Mouse (Mus musculus) CH12.LX (cell line): ENCODE data around the gene Isyna1. TPM values are rescaled to one million over a fixed set of nuclear protein-coding genes. Genes with fewer than 3 reads are reported as not detected.

Source experiments
- DNase-seq: peaks from one replicate; pipeline ENCODE4 v3.0.0-alpha.2; 2013; ENCODE audit errors: extremely low read depth
- H3K27ac ChIP-seq: 2 replicates; pipeline ENCODE4 v1.5.1; 2012; ENCODE audit warnings: low read depth, mild to moderate bottlenecking, control low read depth, moderate library complexity; ENCODE audit not compliant: insufficient read depth
- H3K27me3 ChIP-seq: replicated peaks from 2 replicates; pipeline ENCODE3; 2012; ENCODE audit warnings: inconsistent platforms
- H3K36me3 ChIP-seq, 2 experiments: replicated peaks in 1 of 2; 2 replicates each; pipeline versions ENCODE3 to v1.6.1; 2012; ENCODE audit warnings: inconsistent platforms in 1 of 2, low read length in 1 of 2, mild to moderate bottlenecking in 1 of 2, mixed read lengths in 1 of 2, moderate library complexity in 1 of 2; ENCODE audit not compliant: control insufficient read depth in 1 of 2, insufficient read depth in 1 of 2
- H3K4me1 ChIP-seq, 2 experiments: 2 replicates each; pipeline ENCODE4 v1.6.1; 2012; ENCODE audit warnings: inconsistent platforms in 1 of 2, moderate library complexity in 1 of 2; ENCODE audit not compliant: insufficient read depth in 2 of 2, control insufficient read depth in 1 of 2
- H3K4me2 ChIP-seq: 2 replicates; pipeline ENCODE4 v1.6.1; 2012; ENCODE audit warnings: low read depth, mild to moderate bottlenecking, control low read depth; ENCODE audit not compliant: poor library complexity, insufficient read depth, severe bottlenecking
- H3K4me3 ChIP-seq, 3 experiments: fragments of 150-350 bp in 1 of 3; sonication (generic) in 1 of 3; replicated peaks in 1 of 3; 2 replicates each; pipeline versions ENCODE3 to v1.5.1; 2011 to 2012; ENCODE audit warnings: low read depth in 2 of 3, low read length in 2 of 3, mild to moderate bottlenecking in 2 of 3, moderate library complexity in 2 of 3, control low read depth in 1 of 3, improper control_type of control experiment in 1 of 3, inconsistent platforms in 1 of 3, mixed read lengths in 1 of 3; ENCODE audit not compliant: poor library complexity in 1 of 3
- H3K79me2 ChIP-seq: replicated peaks from 2 replicates; pipeline ENCODE4 v1.6.1; 2012; ENCODE audit warnings: mild to moderate bottlenecking, moderate library complexity; ENCODE audit not compliant: control insufficient read depth, poor library complexity, insufficient read depth, severe bottlenecking; ENCODE audit errors: extremely low read depth
- H3K9ac ChIP-seq: 2 replicates; pipeline ENCODE4 v1.6.1; 2012; ENCODE audit warnings: low read depth, mild to moderate bottlenecking, control low read depth, moderate library complexity; ENCODE audit not compliant: insufficient read depth
- H3K9me3 ChIP-seq: replicated peaks from 2 replicates; pipeline ENCODE3; 2012; ENCODE audit warnings: low read length, inconsistent platforms, mixed read lengths
- BHLHE40 ChIP-seq: IDR thresholded peaks from 2 replicates; pipeline ENCODE4 v1.6.1; 2011; ENCODE audit warnings: mild to moderate bottlenecking, low read depth, low read length, improper control_type of control experiment
- CHD1 ChIP-seq: IDR thresholded peaks from 2 replicates; pipeline ENCODE4 v1.6.1; 2012; ENCODE audit warnings: low read depth, low read length, improper control_type of control experiment, inconsistent platforms
- CHD2 ChIP-seq: IDR thresholded peaks from 2 replicates; pipeline ENCODE4 v1.6.1; 2011; ENCODE audit warnings: low read length, improper control_type of control experiment
- CTCF ChIP-seq, 2 experiments: IDR thresholded peaks in 1 of 2; conservative IDR thresholded peaks in 1 of 2; 2 replicates each; pipeline ENCODE4 v1.5.1; 2011 to 2012; ENCODE audit warnings: low read depth in 2 of 2, low read length in 2 of 2, improper control_type of control experiment in 1 of 2, inconsistent platforms in 1 of 2, mild to moderate bottlenecking in 1 of 2, moderate library complexity in 1 of 2
- E2F4 ChIP-seq: IDR thresholded peaks from 2 replicates; pipeline ENCODE4 v1.6.1; 2011; ENCODE audit warnings: low read depth, low read length, improper control_type of control experiment; ENCODE audit not compliant: insufficient replicate concordance
- ELF1 ChIP-seq: IDR thresholded peaks from 2 replicates; pipeline ENCODE4 v1.6.1; 2014; ENCODE audit warnings: low read depth, mild to moderate bottlenecking, inconsistent platforms, low read length, improper control_type of control experiment
- EP300 ChIP-seq: IDR thresholded peaks from 2 replicates; pipeline ENCODE4 v1.6.1; 2011; ENCODE audit warnings: low read length, improper control_type of control experiment
- ETS1 ChIP-seq: conservative IDR thresholded peaks from 2 replicates; pipeline ENCODE4 v1.6.1; 2012; ENCODE audit warnings: low read depth, mild to moderate bottlenecking, inconsistent platforms, low read length, improper control_type of control experiment, moderate library complexity
- GABPA ChIP-seq: IDR thresholded peaks from 2 replicates; pipeline ENCODE4 v1.6.1; 2012; ENCODE audit warnings: low read depth, low read length, improper control_type of control experiment, inconsistent platforms; ENCODE audit not compliant: insufficient replicate concordance
- HCFC1 ChIP-seq: IDR thresholded peaks from 2 replicates; pipeline ENCODE4 v1.6.1; 2012; ENCODE audit warnings: low read depth, mild to moderate bottlenecking, inconsistent platforms, low read length, improper control_type of control experiment
- IRF4 ChIP-seq: IDR thresholded peaks from 2 replicates; pipeline ENCODE4 v1.6.1; 2014; ENCODE audit warnings: low read depth, mild to moderate bottlenecking, inconsistent platforms, low read length, improper control_type of control experiment
- JUN ChIP-seq: IDR thresholded peaks from 2 replicates; pipeline ENCODE4 v1.6.1; 2011; ENCODE audit warnings: low read depth, mild to moderate bottlenecking, low read length, improper control_type of control experiment, moderate library complexity; ENCODE audit not compliant: insufficient read depth
- JUND ChIP-seq: conservative IDR thresholded peaks from 2 replicates; pipeline ENCODE4 v1.6.1; 2011; ENCODE audit warnings: low read depth, low read length, improper control_type of control experiment
- KAT2A ChIP-seq: IDR thresholded peaks from 2 replicates; pipeline ENCODE4 v1.6.1; 2012; ENCODE audit warnings: low read length, improper control_type of control experiment, inconsistent platforms; ENCODE audit not compliant: insufficient replicate concordance
- MAFK ChIP-seq: IDR thresholded peaks from 2 replicates; pipeline ENCODE4 v1.6.1; 2011; ENCODE audit warnings: low read length, improper control_type of control experiment; ENCODE audit not compliant: insufficient replicate concordance
- MAX ChIP-seq: IDR thresholded peaks from 2 replicates; pipeline ENCODE4 v1.6.1; 2011; ENCODE audit warnings: low read length, improper control_type of control experiment
- MAZ ChIP-seq: IDR thresholded peaks from 2 replicates; pipeline ENCODE4 v1.6.1; 2012; ENCODE audit warnings: low read depth, mild to moderate bottlenecking, inconsistent platforms, low read length, improper control_type of control experiment, moderate library complexity
- MEF2A ChIP-seq: IDR thresholded peaks from 2 replicates; pipeline ENCODE4 v1.6.1; 2014; ENCODE audit warnings: low read depth, mild to moderate bottlenecking, inconsistent platforms, low read length, improper control_type of control experiment, borderline replicate concordance
- MXI1 ChIP-seq: IDR thresholded peaks from 2 replicates; pipeline ENCODE4 v1.6.1; 2011; ENCODE audit warnings: mild to moderate bottlenecking, low read depth, low read length, improper control_type of control experiment
- MYC ChIP-seq: IDR thresholded peaks from 2 replicates; pipeline ENCODE4 v1.6.1; 2011; ENCODE audit warnings: low read depth, mild to moderate bottlenecking, improper control_type of control experiment, low read length
- NELFE ChIP-seq: IDR thresholded peaks from 2 replicates; pipeline ENCODE4 v1.6.1; 2011; ENCODE audit warnings: low read depth, low read length, improper control_type of control experiment
- NRF1 ChIP-seq: IDR thresholded peaks from 2 replicates; pipeline ENCODE4 v1.6.1; 2014; ENCODE audit warnings: low read depth, mild to moderate bottlenecking, inconsistent platforms, low read length, improper control_type of control experiment, moderate library complexity
- PAX5 ChIP-seq: IDR thresholded peaks from 2 replicates; pipeline ENCODE4 v1.6.1; 2012; ENCODE audit warnings: low read length, inconsistent platforms, mixed read lengths
- POLR2A ChIP-seq: IDR thresholded peaks from 2 replicates; pipeline ENCODE4 v1.6.1; 2011; ENCODE audit warnings: low read depth, mild to moderate bottlenecking, improper control_type of control experiment, low read length
- POLR2AphosphoS2 ChIP-seq: IDR thresholded peaks from 2 replicates; pipeline ENCODE4 v1.6.1; 2011; ENCODE audit warnings: low read depth, low read length, improper control_type of control experiment
- RAD21 ChIP-seq: IDR thresholded peaks from 2 replicates; pipeline ENCODE4 v1.6.1; 2011; ENCODE audit warnings: low read depth, mild to moderate bottlenecking, low read length, improper control_type of control experiment, moderate library complexity
- RCOR1 ChIP-seq: conservative IDR thresholded peaks from 2 replicates; pipeline ENCODE4 v1.6.1; 2012; ENCODE audit warnings: low read depth, mild to moderate bottlenecking, inconsistent platforms, low read length, improper control_type of control experiment
- SIN3A ChIP-seq: IDR thresholded peaks from 2 replicates; pipeline ENCODE4 v1.6.1; 2012; ENCODE audit warnings: low read length, improper control_type of control experiment, inconsistent platforms
- SMC3 ChIP-seq: IDR thresholded peaks from 2 replicates; pipeline ENCODE4 v1.6.1; 2011; ENCODE audit warnings: low read depth, low read length, improper control_type of control experiment
- TBP ChIP-seq: conservative IDR thresholded peaks from 2 replicates; pipeline ENCODE4 v1.6.1; 2011; ENCODE audit warnings: low read depth, low read length, improper control_type of control experiment
- TCF12 ChIP-seq: IDR thresholded peaks from 2 replicates; pipeline ENCODE4 v1.6.1; 2014; ENCODE audit warnings: low read depth, mild to moderate bottlenecking, inconsistent platforms, low read length, improper control_type of control experiment
- UBTF ChIP-seq: IDR thresholded peaks from 2 replicates; pipeline ENCODE4 v1.6.1; 2012; ENCODE audit warnings: low read depth, mild to moderate bottlenecking, inconsistent platforms, low read length, improper control_type of control experiment, moderate library complexity
- USF1 ChIP-seq: IDR thresholded peaks from 2 replicates; pipeline ENCODE4 v1.6.1; 2014; ENCODE audit warnings: low read depth, mild to moderate bottlenecking, inconsistent platforms, low read length, improper control_type of control experiment
- USF2 ChIP-seq: conservative IDR thresholded peaks from 2 replicates; pipeline ENCODE4 v1.6.1; 2011; ENCODE audit warnings: low read depth, low read length, improper control_type of control experiment
- ZC3H11A ChIP-seq: IDR thresholded peaks from 2 replicates; pipeline ENCODE4 v1.6.1; 2012; ENCODE audit warnings: low read depth, mild to moderate bottlenecking, inconsistent platforms, low read length, improper control_type of control experiment
- ZKSCAN1 ChIP-seq: IDR thresholded peaks from 2 replicates; pipeline ENCODE4 v1.6.1; 2012; ENCODE audit warnings: low read depth, inconsistent platforms, low read length, improper control_type of control experiment, borderline replicate concordance
- ZMIZ1 ChIP-seq: IDR thresholded peaks from 2 replicates; pipeline ENCODE4 v1.6.1; 2012; ENCODE audit warnings: low read depth, mild to moderate bottlenecking, inconsistent platforms, low read length, improper control_type of control experiment
- ZNF384 ChIP-seq: IDR thresholded peaks from 2 replicates; pipeline ENCODE4 v1.6.1; 2012; ENCODE audit warnings: low read depth, low read length, improper control_type of control experiment, inconsistent platforms
- dilution Hi-C: fragments of 300-500 bp; cut with MboI; formaldehyde crosslinking; loops from 2 replicates; pipeline ENCODE4 v1.14.3; 2020; ENCODE audit warnings: low sequenced_read_pairs; ENCODE audit not compliant: extremely low pct_unique_long_range_greater_than_20kb, extremely low pct_ligation_motif_present
- in situ Hi-C: fragments of 300-500 bp; cut with MboI; formaldehyde crosslinking; loops from 3 replicates; pipeline ENCODE4 v1.14.3; 2019; ENCODE audit warnings: low sequenced_read_pairs, low pct_ligation_motif_present, low pct_unique_long_range_greater_than_20kb, mixed read lengths
- polyA plus RNA-seq: library from polyadenylated mRNA; unstranded; fragments of >175 nt; gene quantifications from 2 replicates; pipeline ENCODE4 v1.2.1, GENCODE M21; 2012; ENCODE audit warnings: low read depth; ENCODE audit not compliant: insufficient read length
- total RNA-seq, 2 experiments: library from RNA; depleted of rRNA; stranded (reverse); fragments of 300-350 nt in 1 of 2; fragments of >200 nt in 1 of 2; gene quantifications; 2 replicates each; pipeline ENCODE4 v1.2.3; 2012 to 2014

The Isyna1 gene
- total and polyA plus RNA-seq, 3 experiments: 99.9 to 163 (median 141) TPM

DNA sequence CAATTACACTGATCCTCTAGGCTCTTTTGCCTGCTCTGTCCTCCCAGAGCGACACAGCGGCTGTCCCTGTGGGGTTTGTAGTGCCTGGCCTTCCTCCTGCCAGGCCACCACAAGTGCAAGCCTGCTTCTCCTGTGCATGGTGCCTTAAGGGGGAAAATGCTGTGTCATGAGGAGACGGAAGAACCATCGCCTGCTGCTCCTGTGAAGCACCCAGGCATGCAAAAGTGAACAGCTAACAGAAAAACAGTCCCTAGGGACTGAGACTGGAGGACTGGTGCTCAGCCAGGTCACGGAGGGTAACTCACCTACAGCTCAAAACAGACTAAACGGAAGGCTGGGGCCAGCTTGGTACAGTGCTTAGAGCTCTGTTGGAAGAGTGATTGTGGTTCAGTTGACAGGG, 41.4 kb downstream of the Isyna1 start:
- TF ChIP-seq POLR2AphosphoS2 (no peak), ZKSCAN1 (no peak), HCFC1 (peak; percentile 56), SIN3A (peak; percentile 84), USF2 (no peak), IRF4 (peak; percentile 77), TBP (no peak; the same call in 1 of the 2 replicates), JUN (peak; percentile 36; the same call in 1 of the 2 replicates), E2F4 (no peak), MAZ (0 out of 2 replicates have a peak, but pooled peaks have one; percentile 60), CTCF (conservative IDR thresholded peaks at IDR 0.05 in 1 of 2, IDR thresholded peaks at IDR 0.05 in 1 of 2; ENCODE audit: low read depth in 2 of 2, low read length in 2 of 2) (no peak), CHD1 (no peak), GABPA (peak; percentile 91), MAX (peak; percentile 73), ZNF384 (peak; percentile 35; the same call in 1 of the 2 replicates), MEF2A (peak; percentile 84), MAFK (peak; percentile 99), USF1 (no peak), UBTF (no peak), NELFE (peak; percentile 52), NRF1 (no peak), RAD21 (no peak; the same call in 1 of the 2 replicates), CHD2 (peak; percentile 68; the same call in 1 of the 2 replicates), RCOR1 (no peak; the same call in 1 of the 2 replicates), POLR2A (peak; percentile 73), ZC3H11A (no peak), ETS1 (peak; percentile 94), PAX5 (peak; percentile 65; the same call in 1 of the 2 replicates), JUND (peak; percentile 57; the same call in 1 of the 2 replicates), SMC3 (peak; percentile 26; the same call in 1 of the 2 replicates), TCF12 (peak; percentile 88), ZMIZ1 (0 out of 2 replicates have a peak, but pooled peaks have one; percentile 53), BHLHE40 (peak; percentile 93), MXI1 (peak; percentile 63; the same call in 1 of the 2 replicates), KAT2A (peak; percentile 66; the same call in 1 of the 2 replicates), ELF1 (peak; percentile 81), MYC (peak; percentile 74), EP300 (peak; percentile 88)
- Histone ChIP-seq H3K4me2 (peak overlapping the region; percentile 54), H3K9ac (peak overlapping the region; percentile 50), H3K4me1 (peaks cover 33 to 94% of the 10 kb centered on the region in 2 experiments), H3K27ac (peak overlapping the region; percentile 100), H3K27me3 (no peaks in the 10 kb centered on the region), H3K9me3 (peaks cover 2% of the 10 kb centered on the region), H3K79me2 (no peaks in the 10 kb centered on the region), H3K4me3 (no peak overlapping the region), H3K36me3 (no peaks in the 10 kb centered on the region)
- peak; percentile 99 for DNase-seq
- dilution Hi-C loops: no loop called here
- in situ Hi-C loops: no loop called here
